Comparison of ENCODE assay signal across 8 mouse cellular contexts in genomic region chr11:3104501-3105260, GRCm38 (mm10).
A peak's percentile ranks its signal among the peaks of the same experiment; 100 is the strongest.
DNase-seq lines count a peak whose midpoint lies in the region; ATAC-seq and TF ChIP-seq lines count a peak whose summit lies in the region.
"Not testable (repeated sequence)": the region's sequence is repeated elsewhere in the genome, so short reads cannot be mapped to it uniquely, and the experiment has no call there.

No protein-coding gene starts in this region.

- H3K9ac ChIP-seq in liver, postnatal 0 days (replicated peaks): not testable (repeated sequence)

- not testable (repeated sequence) for H3K27me3 ChIP-seq in liver, postnatal 0 days (ENCODE audit: insufficient read depth, low read length)

- TF ChIP-seq EP300 in liver, postnatal 0 days (IDR thresholded peaks at IDR 0.05; ENCODE audit: low read depth): not testable (repeated sequence)

- peak overlapping the region; percentile 69 for H3K27ac ChIP-seq in liver, postnatal 0 days (ENCODE audit: low read depth)

- ATAC-seq in liver, postnatal 0 days: peak; percentile 11; the same call in 1 of the 2 replicates

- DNase-seq in 416B (ENCODE audit: low read depth) (peak; percentile 96), MN1 (ENCODE audit: low spot score) (peak; percentile 75)
- DNase-seq in forelimb bud, embryonic 11.5 days (ENCODE audit: low read depth, low spot score): peak; percentile 54
- DNase-seq in kidney, postnatal 25 days: peak; percentile 18 to 38
- not testable (repeated sequence) for DNase-seq in liver, postnatal 0 days
- DNase-seq in mesoderm, embryonic 11.5 days (ENCODE audit: low read depth, low spot score): peak; percentile 32
- DNase-seq in spleen, postnatal 36 days (ENCODE audit: low spot score in 2 of 2): peak; percentile 72 to 81
- DNase-seq in thymus, postnatal 36 days: peak; percentile 74 to 87

- not testable (repeated sequence) for H3K4me1 ChIP-seq in liver, postnatal 0 days (ENCODE audit: insufficient read depth)

- not testable (repeated sequence) for H3K36me3 ChIP-seq in liver, postnatal 0 days (replicated peaks; ENCODE audit: insufficient read depth, low read length)

- H3K4me2 ChIP-seq in liver, postnatal 0 days (ENCODE audit: low read depth, low read length): peak overlapping the region; percentile 28; the same call in 1 of the 2 replicates

- H3K4me3 ChIP-seq in liver, postnatal 0 days (ENCODE audit: low read depth, low read length): peak overlapping the region; percentile 22

- not testable (repeated sequence) for TF ChIP-seq CTCF in liver, postnatal 0 days (IDR thresholded peaks at IDR 0.05; ENCODE audit: low read depth)

- WGBS in liver, postnatal 0 days (ENCODE audit: insufficient replicate concordance): 60% methylated on average over 20 of the region's 20 CpGs

- peaks cover 34% of the 10 kb centered on the region for H3K9me3 ChIP-seq in liver, postnatal 0 days (ENCODE audit: low read length)
